Mouse (Mus musculus): ENCODE results near the gene Jmjd1c. TPM values are rescaled to one million over a fixed set of nuclear protein-coding genes. Genes with fewer than 3 reads are reported as not detected.

The Jmjd1c gene
- polyA plus RNA-seq, 1 experiment, result 5.9 TPM

- DNase-seq (ENCODE audit: low read depth, low spot score), result no peak
- WGBS, result 89% methylated on average over 2 of the region's 2 CpGs
Measured at GRCm38 (mm10) chr10:67120640-67121039, 24.7 kb downstream of the Jmjd1c start.

DNA sequence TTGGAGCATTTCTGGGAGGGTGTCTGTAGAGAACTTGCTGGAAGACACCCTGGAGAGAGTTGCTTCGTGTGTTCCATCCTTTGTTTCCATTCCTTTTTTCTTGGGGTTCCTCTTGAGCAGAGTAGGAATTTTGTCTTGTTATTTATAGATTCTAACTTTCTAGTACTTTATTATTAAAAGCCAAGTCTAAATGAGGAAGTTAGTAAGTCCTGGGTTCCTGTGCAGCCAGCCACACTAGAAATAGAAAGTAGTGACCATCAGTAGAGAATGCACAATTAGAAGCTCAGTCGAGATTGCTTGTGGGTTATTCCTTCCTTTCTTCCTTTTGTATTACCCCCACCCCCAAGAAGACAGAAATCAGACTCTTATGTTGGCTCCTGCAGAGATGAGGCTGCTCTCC is 27.8 kb downstream of the Jmjd1c start:
- DNase-seq (ENCODE audit: low read depth, low spot score), result no peak
- 45% methylated on average over 2 of the region's 2 CpGs for WGBS

DNA sequence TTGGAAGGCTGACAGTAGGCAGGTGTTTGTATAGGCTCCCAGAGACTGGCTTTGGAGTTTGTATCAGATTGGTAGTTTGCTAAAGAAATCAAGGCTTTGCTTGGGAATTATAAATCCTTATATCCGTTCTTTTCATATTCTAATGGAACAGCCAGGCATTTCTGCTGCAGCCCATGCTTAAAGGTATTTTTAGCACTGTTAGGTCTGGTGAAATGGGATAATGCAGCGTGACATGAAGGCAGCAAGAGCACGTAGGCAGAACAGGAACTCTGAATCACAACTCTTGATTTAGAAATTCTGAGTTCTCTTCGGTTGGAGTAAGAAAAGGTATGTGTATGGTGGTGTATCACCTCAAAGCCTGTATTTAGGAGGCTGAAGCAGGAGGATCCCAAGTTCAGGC is 28.2 kb downstream of the Jmjd1c start:
- WGBS, result 75% methylated on average over 4 of the region's 4 CpGs
- DNase-seq (ENCODE audit: low read depth, low spot score), result no peak

GRCm38 (mm10) chr10:67126061-67126858 is 30.3 kb downstream of the Jmjd1c start:
- DNase-seq (ENCODE audit: low read depth, low spot score), result no peak
- WGBS, result 3% methylated on average over 50 of the region's 50 CpGs

GRCm38 (mm10) chr10:67126859-67127758 is 31.2 kb downstream of the Jmjd1c start:
- WGBS, result 1% methylated on average over 115 of the region's 115 CpGs
- DNase-seq (ENCODE audit: low read depth, low spot score), result no peak

GRCm38 (mm10) chr10:67129531-67129930 is 33.6 kb downstream of the Jmjd1c start:
- WGBS, result 16% methylated on average over 1 of the region's 1 CpGs
- no peak for DNase-seq (ENCODE audit: low read depth, low spot score)

GRCm38 (mm10) chr10:67131709-67132108 is 35.8 kb downstream of the Jmjd1c start:
- 79% methylated on average over 1 of the region's 1 CpGs for WGBS

DNA sequence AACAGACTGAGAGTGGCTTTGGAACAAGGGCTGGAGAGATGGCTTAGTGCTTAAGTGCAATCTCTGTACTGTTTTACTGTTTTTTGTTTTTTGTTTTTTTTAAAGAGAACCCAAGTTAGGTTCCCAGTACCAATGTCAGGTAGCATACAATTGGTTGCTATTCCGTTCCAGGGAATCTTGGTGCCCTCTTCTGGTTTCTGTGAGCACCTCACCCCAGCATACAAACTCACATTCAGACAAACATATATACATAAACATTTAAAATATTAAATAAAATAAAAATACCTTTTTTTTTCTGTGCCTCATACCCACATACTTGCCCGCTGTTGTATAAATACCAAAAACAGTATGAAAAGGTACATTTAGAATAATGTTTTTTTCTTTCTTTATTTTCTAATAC is 38.4 kb downstream of the Jmjd1c start:
- 98% methylated on average over 2 of the region's 2 CpGs for WGBS

More at GRCm38 (mm10) chr10:67131709-67132108, 35.8 kb downstream of the Jmjd1c start:
- no peak for DNase-seq (ENCODE audit: low read depth, low spot score)

GRCm38 (mm10) chr10:67137437-67137836 is 41.5 kb downstream of the Jmjd1c start:
- 79% methylated on average over 2 of the region's 2 CpGs for WGBS
- DNase-seq (ENCODE audit: low read depth, low spot score), result no peak

More for the DNA sequence above, 38.4 kb downstream of the Jmjd1c start:
- DNase-seq (ENCODE audit: low read depth, low spot score), result no peak

- no peak for DNase-seq (ENCODE audit: low read depth, low spot score)
Measured at GRCm38 (mm10) chr10:67143661-67144060, 47.7 kb downstream of the Jmjd1c start.

GRCm38 (mm10) chr10:67144269-67144668 is 48.3 kb downstream of the Jmjd1c start:
- WGBS, result 70% methylated on average over 2 of the region's 2 CpGs

DNA sequence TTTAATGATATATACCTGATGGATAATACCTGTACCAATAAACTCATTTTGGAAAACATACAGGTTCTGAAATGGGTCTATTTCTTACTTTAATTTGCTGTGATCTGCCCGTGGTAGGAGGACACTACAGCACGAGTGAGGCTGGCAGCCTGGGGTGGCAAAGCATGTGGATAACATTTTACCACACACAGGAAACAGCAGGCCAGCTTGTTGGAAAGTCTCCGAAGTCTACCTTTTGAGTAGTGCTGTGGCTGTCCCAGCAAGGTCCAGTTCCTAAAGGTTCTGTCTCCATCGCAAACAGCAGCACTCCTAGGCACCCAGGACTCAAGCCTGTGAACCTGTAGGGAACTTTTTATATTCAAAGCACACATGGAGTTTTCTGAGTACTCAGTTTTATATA is 49.7 kb downstream of the Jmjd1c start:
- DNase-seq (ENCODE audit: low read depth, low spot score), result no peak
- WGBS, result 72% methylated on average over 4 of the region's 4 CpGs

More at GRCm38 (mm10) chr10:67144269-67144668, 48.3 kb downstream of the Jmjd1c start:
- no peak for DNase-seq (ENCODE audit: low read depth, low spot score)

DNA sequence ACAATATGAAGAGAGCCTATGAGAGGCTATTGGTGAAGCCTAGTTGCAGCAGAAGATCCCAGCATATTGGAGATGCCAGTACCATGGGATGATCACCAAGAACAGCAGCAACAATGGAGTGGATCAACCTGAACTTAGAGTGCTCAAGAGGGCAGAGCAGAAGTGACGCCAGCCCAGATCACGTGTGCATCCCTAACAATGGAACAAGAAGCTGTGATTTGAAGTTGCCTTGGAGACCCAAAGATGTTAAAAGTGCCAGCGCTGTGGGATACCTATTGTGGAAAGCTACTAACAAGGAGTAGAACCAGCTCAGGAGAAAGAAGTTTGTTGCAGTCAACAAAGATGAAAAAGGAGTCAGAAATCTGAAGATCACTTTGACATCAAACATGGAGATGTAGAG is 55.8 kb downstream of the Jmjd1c start:
- WGBS, result 94% methylated on average over 3 of the region's 3 CpGs
- DNase-seq (ENCODE audit: low read depth, low spot score), result no peak

DNA sequence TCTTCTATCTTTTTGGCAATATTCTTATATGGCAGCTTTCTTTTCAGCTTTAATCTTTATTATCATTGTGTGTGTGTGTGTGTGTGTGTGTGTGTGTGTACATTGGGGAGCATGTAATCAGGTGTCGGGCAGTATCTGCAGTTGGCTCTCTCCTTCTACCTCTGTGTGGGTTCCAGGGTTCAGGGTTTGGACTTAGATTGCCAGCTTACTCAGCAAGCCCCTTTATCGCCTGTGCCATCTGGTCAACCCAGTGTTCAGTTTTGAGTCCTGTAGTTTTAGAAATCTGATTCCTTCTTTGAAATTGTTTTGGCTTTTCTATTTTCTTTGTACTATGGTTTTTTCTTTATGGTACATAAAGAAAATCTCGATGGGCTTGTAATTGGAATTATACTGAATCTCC is 58.7 kb downstream of the Jmjd1c start:
- DNase-seq (ENCODE audit: low read depth, low spot score), result no peak
- 84% methylated on average over 3 of the region's 3 CpGs for WGBS

- DNase-seq (ENCODE audit: low read depth, low spot score), result no peak
- WGBS, result 55% methylated on average over 1 of the region's 1 CpGs
Measured at GRCm38 (mm10) chr10:67174049-67174448, 78.1 kb downstream of the Jmjd1c start.

DNA sequence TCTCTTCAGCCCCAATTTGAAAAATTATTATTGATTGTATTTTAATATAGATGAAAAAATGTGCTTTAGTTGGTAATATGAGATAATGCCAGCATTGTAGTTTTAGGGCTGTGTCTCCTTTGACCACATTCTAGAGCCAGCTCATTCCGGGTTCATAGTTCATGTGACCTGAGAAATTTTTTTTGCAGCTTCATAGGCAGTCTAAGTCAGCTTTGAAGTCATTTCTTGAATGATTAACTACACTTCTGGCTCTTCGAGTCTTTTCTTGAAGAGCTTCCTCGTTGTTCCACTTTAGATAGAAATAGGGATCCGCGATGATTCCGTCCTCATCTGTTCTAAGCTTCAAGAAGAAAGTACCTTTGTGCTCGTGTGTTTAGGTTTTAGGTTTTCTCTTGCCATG is 80.1 kb downstream of the Jmjd1c start:
- WGBS, result 22% methylated on average over 7 of the region's 7 CpGs
- DNase-seq (ENCODE audit: low read depth, low spot score), result peak; percentile 84

DNA sequence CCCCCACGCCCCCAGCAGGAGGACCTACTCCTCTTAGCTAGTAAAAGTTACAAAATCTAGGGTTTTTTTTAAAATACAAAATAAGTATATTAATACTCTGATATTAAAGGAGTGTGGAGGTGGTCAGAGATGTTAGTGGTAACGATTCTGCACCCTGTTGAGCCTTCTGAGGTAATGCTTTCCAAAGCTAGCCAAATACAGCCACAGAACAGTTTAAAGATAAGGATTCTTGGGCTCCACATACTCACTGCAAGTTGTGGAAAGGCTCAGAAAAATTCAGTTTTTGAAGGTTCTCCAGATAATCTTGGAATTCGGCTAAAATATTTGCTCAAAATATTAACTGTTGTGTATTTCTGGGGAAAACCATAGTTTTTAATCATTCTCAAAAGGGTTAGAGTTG is 81.0 kb downstream of the Jmjd1c start:
- WGBS, result 40% methylated on average over 3 of the region's 3 CpGs

DNA sequence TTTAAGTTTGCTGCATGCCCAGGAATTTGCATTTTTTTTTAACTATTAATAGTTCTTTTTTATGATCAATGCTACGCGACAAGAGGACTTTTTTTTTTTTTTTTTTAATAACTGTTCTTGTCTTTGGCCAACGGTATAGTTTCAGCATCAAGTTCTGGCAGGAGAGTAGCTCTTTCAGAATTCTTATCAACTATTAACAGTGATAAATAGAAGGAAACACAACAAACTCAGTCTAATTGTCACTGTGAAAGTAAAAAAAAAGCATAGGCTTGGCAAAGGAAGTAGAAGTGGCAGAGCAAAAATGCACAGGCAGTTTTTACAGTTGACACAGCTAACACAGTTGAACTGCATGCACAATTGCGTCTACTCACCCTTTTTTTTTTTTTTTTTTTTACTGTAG is 81.5 kb downstream of the Jmjd1c start:
- 37% methylated on average over 4 of the region's 4 CpGs for WGBS
- no peak for DNase-seq (ENCODE audit: low read depth, low spot score)

More for the DNA sequence above, 81.0 kb downstream of the Jmjd1c start:
- DNase-seq (ENCODE audit: low read depth, low spot score), result no peak

DNA sequence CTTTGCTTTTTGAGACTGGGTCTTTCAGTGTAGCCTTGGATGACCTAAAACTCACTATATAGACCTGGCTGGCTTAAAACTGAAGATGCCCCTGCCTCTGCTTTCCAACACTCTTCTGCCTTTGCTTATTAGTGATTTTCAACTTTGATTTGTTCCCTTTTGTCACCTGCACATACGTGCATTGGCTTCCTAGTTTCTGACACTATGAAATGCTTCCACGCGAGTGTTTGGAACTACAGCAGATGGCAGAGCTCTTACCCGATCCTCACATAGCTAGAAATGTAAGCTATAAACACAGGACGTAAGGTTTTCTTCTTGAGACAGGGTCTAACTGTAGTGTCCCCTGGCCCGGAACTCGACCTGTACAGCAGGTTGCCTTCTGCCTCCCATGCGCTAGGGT is 84.1 kb downstream of the Jmjd1c start:
- WGBS, result 93% methylated on average over 8 of the region's 8 CpGs
- no peak for DNase-seq (ENCODE audit: low read depth, low spot score)

DNA sequence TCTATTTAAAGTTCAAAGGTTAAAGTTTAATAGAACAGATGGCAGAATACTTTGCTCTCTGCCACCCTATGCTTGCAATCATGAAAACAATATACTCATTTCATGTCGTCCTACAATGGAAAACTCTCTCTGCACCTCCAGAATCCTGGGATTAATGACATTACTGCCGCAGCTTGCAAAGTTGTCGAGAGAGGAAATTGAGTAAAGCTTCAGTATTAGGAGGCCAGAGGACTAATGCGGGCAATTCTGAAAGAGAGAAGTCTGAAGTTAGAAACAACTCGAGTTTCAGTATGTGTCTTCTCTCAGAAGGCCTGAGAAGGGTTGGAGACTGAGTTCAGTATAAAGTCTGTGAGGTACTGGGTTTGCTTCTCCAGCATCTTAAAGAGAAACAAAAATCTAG is 84.9 kb downstream of the Jmjd1c start:
- no peak for DNase-seq (ENCODE audit: low read depth, low spot score)
- 33% methylated on average over 5 of the region's 5 CpGs for WGBS

DNA sequence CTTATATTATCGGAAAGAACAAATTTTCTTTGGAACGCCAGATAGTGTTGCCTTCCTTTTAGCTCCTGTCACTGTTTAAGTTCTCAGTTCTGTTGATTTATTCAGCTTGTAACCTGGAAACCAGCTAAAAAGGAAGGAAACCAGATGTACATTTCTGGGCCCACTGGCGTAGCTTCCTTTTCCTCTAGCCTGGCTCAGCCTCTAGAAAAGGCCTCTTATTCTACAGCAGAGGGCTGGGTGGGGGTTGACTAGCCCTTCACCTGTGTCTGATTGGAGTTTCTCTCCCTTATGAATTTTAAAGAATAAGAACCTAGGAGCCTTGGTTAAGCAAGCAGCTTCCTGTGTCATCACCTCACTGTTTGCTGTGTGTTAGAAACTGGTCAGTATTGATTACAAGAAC is 86.7 kb downstream of the Jmjd1c start:
- WGBS, result 73% methylated on average over 3 of the region's 3 CpGs

More for the DNA sequence above, 86.7 kb downstream of the Jmjd1c start:
- DNase-seq (ENCODE audit: low read depth, low spot score), result no peak

All from large intestine, adult 2 months (tissue).